Mouse (Mus musculus) mesoderm, embryonic 11.5 days (tissue): Measurements from ENCODE around the gene Pak4.

Experiments
- DNase-seq: peaks from one replicate; pipeline ENCODE4 v3.0.0-alpha.2; 2012; ENCODE audit warnings: low read depth, low spot score

Gene Pak4

DNA sequence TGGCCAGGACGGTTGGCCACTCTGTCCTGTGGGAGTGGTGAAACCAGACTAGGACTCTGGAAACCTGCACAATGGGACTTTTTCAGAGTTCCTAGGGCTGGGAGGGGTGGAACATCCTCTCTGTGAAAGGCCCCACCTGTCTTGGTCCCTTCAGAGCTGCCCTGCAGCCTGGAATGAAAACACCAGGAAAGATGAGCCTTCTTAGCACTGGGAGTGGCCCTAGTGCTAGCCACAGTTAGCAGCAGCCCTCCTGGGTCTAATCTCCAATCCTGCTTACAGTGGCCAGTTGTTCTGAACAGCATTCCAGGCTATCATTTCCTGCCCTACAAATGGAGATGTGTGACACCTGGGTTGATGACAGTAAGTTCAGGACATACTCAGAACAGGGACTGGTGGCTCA lies 6.1 kb downstream of the Pak4 start:
- DNase-seq: no peak

- DNase-seq: no peak
These were observed 10.3 kb downstream of the Pak4 start for GRCm38 (mm10) chr7:28587644-28588043.

GRCm38 (mm10) chr7:28586663-28587411 lies 11.1 kb downstream of the Pak4 start:
- DNase-seq: no peak

- DNase-seq: no peak
These were observed 13.0 kb downstream of the Pak4 start for GRCm38 (mm10) chr7:28585001-28585400.

DNA sequence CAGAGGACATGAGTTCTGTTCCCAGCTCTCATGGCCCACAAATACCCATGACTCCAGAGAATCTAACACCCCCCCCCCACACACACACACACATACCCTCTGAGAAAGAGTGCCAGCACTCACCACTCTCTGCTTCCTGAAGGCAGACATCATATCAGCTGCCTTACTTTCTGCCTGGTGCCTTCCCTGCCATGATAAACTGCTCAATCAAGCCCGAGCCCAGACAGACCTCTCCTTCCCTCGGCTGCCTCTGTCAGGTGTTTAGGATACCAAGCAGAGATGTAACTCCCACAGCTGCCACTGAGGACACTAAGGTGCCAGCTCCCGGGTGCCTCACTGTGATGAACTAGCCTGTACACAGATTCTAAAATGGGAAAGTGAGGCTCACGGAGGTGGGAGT lies 13.5 kb downstream of the Pak4 start:
- DNase-seq: no peak

- DNase-seq: no peak
These were observed 14.2 kb downstream of the Pak4 start for GRCm38 (mm10) chr7:28583570-28584344.

DNA sequence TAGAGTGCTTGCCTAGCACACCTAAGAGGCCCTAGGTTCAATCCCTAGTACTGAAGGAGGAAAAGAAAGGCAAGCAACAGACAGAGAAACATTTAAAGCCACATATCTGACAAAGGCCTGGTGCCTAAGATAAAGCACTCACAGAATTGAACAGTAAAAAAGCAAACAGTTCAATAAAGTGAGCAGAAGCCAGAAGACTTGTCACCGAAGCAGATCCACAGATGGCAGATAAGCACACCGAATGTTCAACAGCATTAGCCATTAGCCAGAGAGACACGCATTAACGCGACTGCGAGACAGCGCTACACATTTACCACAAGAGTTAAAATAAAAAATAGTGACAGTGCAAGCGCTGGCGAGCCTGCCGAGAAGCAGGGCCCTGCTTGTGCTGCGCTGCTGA lies 15.1 kb downstream of the Pak4 start:
- no peak for DNase-seq

DNA sequence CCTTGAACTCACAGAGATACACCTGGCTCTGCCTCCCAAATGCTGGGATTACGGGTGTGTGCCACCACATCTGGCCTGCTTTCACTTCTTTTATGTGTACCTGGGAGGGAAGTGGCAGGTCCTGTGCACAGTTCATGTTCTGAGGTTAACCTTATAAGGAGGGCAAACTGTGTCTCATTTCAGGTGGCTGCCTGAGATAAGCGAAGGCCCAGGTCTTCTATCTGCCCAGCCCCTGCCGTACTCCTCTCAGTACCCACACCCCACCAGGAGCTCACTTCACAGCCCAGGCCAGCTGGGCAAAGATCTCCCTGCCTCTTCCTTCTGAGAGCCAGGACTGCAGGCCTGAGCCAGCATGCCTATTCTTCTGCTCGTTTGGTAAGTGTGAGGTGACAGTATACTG lies 16.3 kb downstream of the Pak4 start:
- DNase-seq: no peak

- DNase-seq: no peak
These were observed 18.2 kb downstream of the Pak4 start for GRCm38 (mm10) chr7:28579826-28580225.

DNA sequence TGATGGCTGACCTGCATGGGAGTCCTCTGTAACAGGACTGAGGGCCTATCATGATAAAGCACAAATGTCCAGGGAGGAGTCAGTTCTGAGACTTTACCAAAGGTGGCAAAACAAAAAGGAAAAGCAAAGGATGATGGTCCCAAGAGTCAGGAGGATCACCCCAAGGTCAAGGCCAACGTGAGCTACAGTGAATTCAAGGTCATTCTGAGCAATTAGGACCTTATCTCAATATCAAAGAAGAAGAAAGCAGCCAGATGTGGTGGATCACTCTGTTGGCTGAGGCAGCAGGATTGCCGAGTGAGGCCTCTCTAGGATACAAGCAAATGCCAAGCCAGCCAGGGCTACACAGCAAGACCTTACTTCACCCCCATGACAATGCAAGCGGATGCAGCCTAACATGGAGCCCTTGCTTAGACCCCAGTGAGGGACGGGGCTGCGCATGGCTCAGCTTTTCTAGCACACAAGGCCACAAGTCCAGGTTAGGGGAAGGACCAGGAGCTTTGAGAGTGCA lies 19.4 kb downstream of the Pak4 start:
- DNase-seq: no peak

GRCm38 (mm10) chr7:28577826-28578542 lies 20.0 kb downstream of the Pak4 start:
- DNase-seq: no peak

GRCm38 (mm10) chr7:28576271-28576914 lies 21.6 kb downstream of the Pak4 start:
- no peak for DNase-seq

- no peak for DNase-seq
These were observed 22.4 kb downstream of the Pak4 start for GRCm38 (mm10) chr7:28575597-28575996.

GRCm38 (mm10) chr7:28573236-28573635 lies 24.7 kb downstream of the Pak4 start:
- no peak for DNase-seq

GRCm38 (mm10) chr7:28572689-28573088 lies 25.3 kb downstream of the Pak4 start:
- DNase-seq: no peak

GRCm38 (mm10) chr7:28570982-28571682 lies 26.9 kb downstream of the Pak4 start:
- DNase-seq: no peak

DNA sequence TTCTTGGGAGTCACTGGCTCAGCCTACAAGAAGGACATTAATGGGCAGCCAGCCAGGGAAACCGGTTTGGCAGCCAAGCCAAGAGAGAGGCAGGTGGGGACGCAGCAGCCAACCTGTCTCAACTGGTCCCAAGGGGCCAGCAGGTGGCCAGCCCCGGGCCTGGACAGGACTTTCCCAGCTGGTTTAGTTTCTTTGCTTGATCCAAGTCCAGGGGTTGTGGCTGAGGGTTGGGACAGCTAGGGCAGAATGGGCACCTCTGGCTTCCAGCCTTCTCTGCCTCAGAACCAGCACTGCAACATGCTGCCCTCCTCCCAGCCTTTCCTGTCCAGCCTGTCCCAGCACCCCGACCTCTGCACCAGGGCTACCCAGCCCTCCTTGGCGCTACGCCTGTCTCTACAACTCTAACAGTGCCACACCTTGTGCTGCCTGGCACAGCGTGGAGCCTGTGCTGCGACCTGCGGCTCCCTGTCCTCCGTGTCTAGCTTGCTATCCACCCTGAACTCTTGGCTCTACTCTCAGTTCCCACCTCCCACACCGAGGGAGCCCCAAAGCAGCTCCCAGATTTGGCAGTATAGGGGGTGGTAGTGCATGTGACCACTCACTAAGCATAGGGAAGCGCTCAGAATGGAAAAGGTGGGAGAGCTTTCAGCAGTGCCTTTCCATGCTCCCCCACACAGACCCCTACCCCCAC lies 27.5 kb downstream of the Pak4 start:
- DNase-seq: no peak

DNA sequence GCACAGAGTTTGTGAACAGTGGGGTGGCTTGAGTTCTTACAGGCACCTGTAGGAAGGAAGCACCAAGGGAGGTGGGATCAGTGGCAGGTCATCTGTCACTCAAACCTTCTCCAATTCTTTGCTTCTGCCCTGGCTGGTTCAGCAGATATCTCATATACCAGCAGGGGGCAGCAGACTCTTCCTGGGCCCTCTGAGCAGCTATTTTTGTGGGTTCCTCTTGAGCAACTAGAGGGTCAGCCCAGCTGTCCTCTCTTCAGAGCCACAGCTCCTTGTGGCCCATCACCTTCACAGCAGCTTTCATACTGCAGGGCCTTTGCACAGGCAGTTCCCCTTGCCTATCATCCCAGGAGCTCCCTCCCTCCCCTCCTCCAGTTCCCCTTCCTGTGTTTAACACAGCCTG lies 29.7 kb downstream of the Pak4 start:
- peak; percentile 73 for DNase-seq

- DNase-seq: no peak
These were observed 30.4 kb downstream of the Pak4 start for GRCm38 (mm10) chr7:28567539-28567938.

DNA sequence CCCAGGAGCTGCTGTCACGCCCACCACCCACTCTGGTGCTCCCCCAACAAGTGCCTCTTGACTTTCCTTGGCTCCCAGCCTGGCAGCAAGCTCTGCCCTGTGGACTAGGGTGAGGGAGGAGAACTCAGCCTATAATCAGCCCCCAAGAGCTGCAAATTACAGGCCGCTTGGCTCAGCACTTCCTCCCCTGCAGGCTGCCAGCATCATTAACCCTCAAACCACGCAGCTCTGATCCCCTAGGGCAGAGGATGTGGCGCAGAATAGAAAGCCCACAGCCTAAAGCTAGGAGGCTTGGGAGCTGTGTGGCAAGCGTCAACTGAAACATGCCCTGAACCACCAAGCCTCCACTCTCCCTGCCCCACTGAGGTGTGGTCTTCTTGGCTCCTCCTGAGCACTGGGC lies 32.6 kb downstream of the Pak4 start:
- DNase-seq: no peak

- no peak for DNase-seq
These were observed 35.0 kb downstream of the Pak4 start for GRCm38 (mm10) chr7:28562951-28563350.
